Mouse (Mus musculus): Measurements from ENCODE around the gene Aspm. TPM values are rescaled to one million over a fixed set of nuclear protein-coding genes. Genes with fewer than 3 reads are reported as not detected.
"Not testable (repeated sequence)": the region's sequence is repeated elsewhere in the genome, so short reads cannot be mapped to it uniquely, and the experiment has no call there.

Gene Aspm
- 16.1 and 19.0 TPM in 2 replicates for polyA plus RNA-seq (2014; fragmentation: Nextera tagmentation; extraction: Ambion mirVana)

DNA sequence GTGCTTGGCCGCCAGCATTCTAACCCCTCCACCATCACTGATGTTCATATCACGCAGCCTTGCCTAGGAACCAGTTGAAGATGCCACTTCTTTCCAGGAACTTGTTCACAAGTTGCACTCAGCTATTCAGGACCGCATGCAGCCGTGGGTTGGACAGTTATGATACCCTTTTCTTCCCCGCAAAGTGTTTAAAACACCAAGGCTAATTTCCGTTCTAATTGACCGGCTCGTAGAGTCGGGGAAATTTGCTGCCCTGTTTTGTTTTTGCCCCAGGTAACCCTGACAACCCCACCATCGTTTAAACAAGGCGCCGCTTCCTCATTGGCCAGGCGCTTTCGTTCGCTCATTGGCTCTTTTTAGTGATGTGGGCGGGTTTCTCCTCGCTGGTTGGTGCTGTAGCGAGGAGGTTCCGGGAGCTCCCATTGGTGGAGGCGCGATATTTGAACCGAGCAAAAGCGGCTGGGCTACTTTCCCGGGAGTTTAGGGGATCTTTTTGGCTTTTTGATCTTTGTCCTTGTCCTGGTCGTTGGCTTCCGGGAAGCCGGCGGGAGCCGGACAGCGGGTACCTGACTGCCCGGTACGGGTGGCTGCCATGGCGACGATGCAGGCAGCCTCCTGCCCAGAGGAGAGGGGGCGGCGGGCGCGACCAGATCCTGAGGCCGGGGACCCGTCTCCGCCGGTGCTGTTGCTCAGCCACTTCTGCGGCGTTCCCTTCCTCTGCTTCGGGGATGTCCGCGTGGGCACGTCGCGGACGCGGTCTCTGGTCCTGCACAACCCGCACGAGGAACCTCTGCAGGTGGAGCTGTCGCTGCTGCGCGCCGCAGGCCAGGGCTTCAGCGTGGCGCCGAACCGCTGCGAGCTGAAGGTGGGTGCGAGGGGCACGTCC lies at the start of gene Aspm:
Gene Aspm (plus strand): TSS at position 433 of the 886 bp plus-strand sequence.
- ATAC-seq (replicated peaks; ENCODE audit: low FRiP score) (peak; percentile 98), DNase-seq (ENCODE audit: low spot score) (peak; percentile 83)
- no peaks in the 10 kb centered on the region for H3K9me3 ChIP-seq (ENCODE audit: control insufficient read depth, low read length)
- H3K4me3 ChIP-seq (ENCODE audit: low read depth, low read length), result peak within 1 kb of the TSS; percentile 87
- H3K4me1 ChIP-seq (replicated peaks; ENCODE audit: control insufficient read depth, insufficient read depth, low read length), result peaks cover 5% of the 10 kb centered on the region
- peak within 1 kb of the TSS; percentile 83 for H3K4me2 ChIP-seq
- H3K36me3 ChIP-seq (ENCODE audit: control insufficient read depth, insufficient read depth, low read length), result peaks cover 10% of the 10 kb centered on the region
- H3K27ac ChIP-seq (ENCODE audit: low read depth, low read length), result peak within 1 kb of the TSS; percentile 87
- 1% methylated on average over 63 of the region's 65 CpGs for WGBS
- H3K9ac ChIP-seq (ENCODE audit: low read depth, low read length), result peak within 1 kb of the TSS; percentile 90
- no peaks in the 10 kb centered on the region for H3K27me3 ChIP-seq (replicated peaks; ENCODE audit: control insufficient read depth, insufficient read depth, low read length)

GRCm38 (mm10) chr1:139405766-139406165 lies 48.8 kb upstream of the Aspm start:
- Histone ChIP-seq H3K4me2 (no peak overlapping the region), H3K27ac (ENCODE audit: low read depth, low read length) (no peak overlapping the region), H3K9me3 (ENCODE audit: control insufficient read depth, low read length) (no peaks in the 10 kb centered on the region), H3K27me3 (replicated peaks; ENCODE audit: control insufficient read depth, insufficient read depth, low read length) (no peaks in the 10 kb centered on the region), H3K36me3 (ENCODE audit: control insufficient read depth, insufficient read depth, low read length) (no peaks in the 10 kb centered on the region), H3K4me1 (replicated peaks; ENCODE audit: control insufficient read depth, insufficient read depth, low read length) (no peaks in the 10 kb centered on the region), H3K9ac (ENCODE audit: low read depth, low read length) (no peak overlapping the region), H3K4me3 (ENCODE audit: low read depth, low read length) (no peak overlapping the region)
- no peak for ATAC-seq (replicated peaks; ENCODE audit: low FRiP score)
- DNase-seq (ENCODE audit: low spot score), result no peak

GRCm38 (mm10) chr1:139407701-139408100 lies 46.9 kb upstream of the Aspm start:
- Histone ChIP-seq H3K27ac (ENCODE audit: low read depth, low read length) (no peak overlapping the region), H3K27me3 (replicated peaks; ENCODE audit: control insufficient read depth, insufficient read depth, low read length) (no peaks in the 10 kb centered on the region), H3K9ac (ENCODE audit: low read depth, low read length) (no peak overlapping the region), H3K9me3 (ENCODE audit: control insufficient read depth, low read length) (no peaks in the 10 kb centered on the region), H3K4me1 (replicated peaks; ENCODE audit: control insufficient read depth, insufficient read depth, low read length) (no peaks in the 10 kb centered on the region), H3K4me3 (ENCODE audit: low read depth, low read length) (no peak overlapping the region), H3K36me3 (ENCODE audit: control insufficient read depth, insufficient read depth, low read length) (no peaks in the 10 kb centered on the region), H3K4me2 (no peak overlapping the region)
- ATAC-seq (replicated peaks; ENCODE audit: low FRiP score), result no peak
- no peak for DNase-seq (ENCODE audit: low spot score)
- 58% methylated on average over 5 of the region's 5 CpGs for WGBS

GRCm38 (mm10) chr1:139412365-139412764 lies 42.2 kb upstream of the Aspm start:
- not testable (repeated sequence) for H3K4me1 ChIP-seq (replicated peaks; ENCODE audit: control insufficient read depth, insufficient read depth, low read length); ATAC-seq (replicated peaks; ENCODE audit: low FRiP score); H3K9ac ChIP-seq (ENCODE audit: low read depth, low read length); H3K27ac ChIP-seq (ENCODE audit: low read depth, low read length); H3K4me3 ChIP-seq (ENCODE audit: low read depth, low read length); DNase-seq (ENCODE audit: low spot score); H3K27me3 ChIP-seq (replicated peaks; ENCODE audit: control insufficient read depth, insufficient read depth, low read length); H3K36me3 ChIP-seq (ENCODE audit: control insufficient read depth, insufficient read depth, low read length); H3K4me2 ChIP-seq; H3K9me3 ChIP-seq (ENCODE audit: control insufficient read depth, low read length)
- 86% methylated on average over 2 of the region's 2 CpGs for WGBS

DNA sequence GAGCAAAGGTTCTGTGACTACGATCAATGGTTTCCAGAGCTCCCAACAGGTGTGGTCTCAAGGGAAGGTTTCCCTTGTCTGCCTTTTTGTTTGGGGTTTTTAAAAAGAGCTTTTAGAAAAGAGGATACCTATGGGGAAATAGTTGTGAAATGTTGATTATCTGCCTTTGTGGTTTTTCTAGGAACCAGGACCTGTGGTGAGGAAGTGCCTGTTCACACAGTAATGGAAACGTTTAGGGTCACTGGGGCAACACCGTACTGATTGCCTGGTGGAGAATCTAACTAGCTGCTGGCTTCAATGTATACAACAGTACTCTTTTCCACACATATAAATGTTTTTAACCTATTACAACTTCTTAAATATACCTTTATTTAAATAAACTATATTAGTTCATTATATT lies 41.1 kb upstream of the Aspm start:
- no peaks in the 10 kb centered on the region for H3K27me3 ChIP-seq (replicated peaks; ENCODE audit: control insufficient read depth, insufficient read depth, low read length)
- no peak overlapping the region for H3K27ac ChIP-seq (ENCODE audit: low read depth, low read length)
- H3K36me3 ChIP-seq (ENCODE audit: control insufficient read depth, insufficient read depth, low read length), result no peaks in the 10 kb centered on the region
- no peak overlapping the region for H3K4me2 ChIP-seq
- no peak overlapping the region for H3K9ac ChIP-seq (ENCODE audit: low read depth, low read length)
- H3K9me3 ChIP-seq (ENCODE audit: control insufficient read depth, low read length), result no peaks in the 10 kb centered on the region
- DNase-seq (ENCODE audit: low spot score), result no peak
- 69% methylated on average over 3 of the region's 3 CpGs for WGBS
- no peaks in the 10 kb centered on the region for H3K4me1 ChIP-seq (replicated peaks; ENCODE audit: control insufficient read depth, insufficient read depth, low read length)
- H3K4me3 ChIP-seq (ENCODE audit: low read depth, low read length), result no peak overlapping the region
- ATAC-seq (replicated peaks; ENCODE audit: low FRiP score), result no peak

GRCm38 (mm10) chr1:139421521-139421874 lies 33.1 kb upstream of the Aspm start:
- H3K27me3 ChIP-seq (replicated peaks; ENCODE audit: control insufficient read depth, insufficient read depth, low read length), result no peaks in the 10 kb centered on the region
- DNase-seq (ENCODE audit: low spot score) (peak; percentile 35), ATAC-seq (replicated peaks; ENCODE audit: low FRiP score) (peak; percentile 31)
- peak overlapping the region; percentile 70 for H3K4me3 ChIP-seq (ENCODE audit: low read depth, low read length)
- WGBS, result 3% methylated on average over 8 of the region's 8 CpGs
- H3K27ac ChIP-seq (ENCODE audit: low read depth, low read length), result no peak overlapping the region
- no peaks in the 10 kb centered on the region for H3K9me3 ChIP-seq (ENCODE audit: control insufficient read depth, low read length)
- H3K9ac ChIP-seq (ENCODE audit: low read depth, low read length), result peak overlapping the region; percentile 81
- peaks cover 28% of the 10 kb centered on the region for H3K4me1 ChIP-seq (replicated peaks; ENCODE audit: control insufficient read depth, insufficient read depth, low read length)
- H3K36me3 ChIP-seq (ENCODE audit: control insufficient read depth, insufficient read depth, low read length), result no peaks in the 10 kb centered on the region; the same call in 1 of the 2 replicates
- H3K4me2 ChIP-seq, result peak overlapping the region; percentile 80

DNA sequence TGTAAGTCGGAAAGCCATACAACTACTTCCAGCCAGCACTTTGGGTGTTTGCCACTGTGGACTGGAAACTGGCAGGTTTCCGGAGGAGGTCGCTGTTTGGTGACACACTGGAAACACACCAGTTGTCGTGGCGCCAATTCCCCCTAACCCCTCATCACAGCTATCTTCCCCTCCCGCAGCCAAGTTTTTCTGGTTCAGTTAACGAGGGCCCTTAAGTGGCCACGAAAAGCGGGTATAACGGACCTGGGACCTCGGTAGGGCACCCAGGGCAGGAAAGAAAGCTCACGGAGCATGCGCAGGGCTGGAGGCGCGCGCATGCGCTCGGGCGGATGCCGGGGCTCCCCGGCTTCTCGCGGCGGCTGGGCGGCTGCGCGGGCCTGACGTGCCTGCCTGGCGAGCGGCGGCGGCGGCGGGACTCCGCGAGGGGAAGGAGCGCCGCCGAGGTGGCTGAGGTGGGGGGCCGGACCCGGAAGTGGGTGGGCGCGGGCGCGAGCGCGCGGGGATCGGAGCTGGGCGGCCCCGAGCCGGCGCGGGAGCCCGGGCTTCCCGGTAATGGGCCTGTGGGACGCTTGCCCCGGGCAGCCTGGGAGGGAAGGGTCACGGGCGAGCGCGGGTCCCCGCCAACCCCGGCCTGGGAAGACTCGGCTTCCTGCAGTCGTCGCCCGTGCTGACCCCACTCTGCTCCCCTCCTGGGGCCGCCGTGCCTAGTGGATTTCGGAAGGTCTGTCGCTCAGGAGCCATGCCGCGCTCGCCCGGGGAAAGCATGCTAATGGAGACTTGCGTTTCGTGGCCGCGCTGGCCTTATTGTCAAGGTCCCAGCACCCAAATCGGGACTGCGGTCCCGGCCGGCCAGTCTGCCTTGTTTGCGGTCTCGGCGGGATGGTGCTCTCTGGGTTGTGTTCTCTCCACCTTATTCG lies 32.4 kb upstream of the Aspm start, which contains the start of gene Zbtb41:
Gene Zbtb41 (plus strand): TSS at position 414 of the 917 bp plus-strand sequence.
- no peaks in the 10 kb centered on the region; the same call in 1 of the 2 replicates for H3K36me3 ChIP-seq (ENCODE audit: control insufficient read depth, insufficient read depth, low read length)
- ATAC-seq (replicated peaks; ENCODE audit: low FRiP score) (peak; percentile 93), DNase-seq (ENCODE audit: low spot score) (peak; percentile 93)
- H3K9me3 ChIP-seq (ENCODE audit: control insufficient read depth, low read length), result no peaks in the 10 kb centered on the region
- peak within 1 kb of the TSS; percentile 67 for H3K27ac ChIP-seq (ENCODE audit: low read depth, low read length)
- H3K4me2 ChIP-seq, result peak within 1 kb of the TSS; percentile 80
- no peaks in the 10 kb centered on the region for H3K27me3 ChIP-seq (replicated peaks; ENCODE audit: control insufficient read depth, insufficient read depth, low read length)
- H3K4me1 ChIP-seq (replicated peaks; ENCODE audit: control insufficient read depth, insufficient read depth, low read length), result peaks cover 28% of the 10 kb centered on the region
- peak within 1 kb of the TSS; percentile 70 for H3K4me3 ChIP-seq (ENCODE audit: low read depth, low read length)
- under 1% methylated on average over 70 of the region's 88 CpGs for WGBS
- peak within 1 kb of the TSS; percentile 81 for H3K9ac ChIP-seq (ENCODE audit: low read depth, low read length)

GRCm38 (mm10) chr1:139422941-139423340 lies 31.6 kb upstream of the Aspm start:
- Histone ChIP-seq H3K9ac (ENCODE audit: low read depth, low read length) (peak overlapping the region; percentile 81), H3K27me3 (replicated peaks; ENCODE audit: control insufficient read depth, insufficient read depth, low read length) (no peaks in the 10 kb centered on the region), H3K4me3 (ENCODE audit: low read depth, low read length) (peak overlapping the region; percentile 70), H3K9me3 (ENCODE audit: control insufficient read depth, low read length) (no peaks in the 10 kb centered on the region), H3K27ac (ENCODE audit: low read depth, low read length) (peak overlapping the region; percentile 67), H3K4me1 (replicated peaks; ENCODE audit: control insufficient read depth, insufficient read depth, low read length) (peaks cover 28% of the 10 kb centered on the region), H3K36me3 (ENCODE audit: control insufficient read depth, insufficient read depth, low read length) (no peaks in the 10 kb centered on the region; the same call in 1 of the 2 replicates), H3K4me2 (peak overlapping the region; percentile 80)
- WGBS, result 34% methylated on average over 10 of the region's 10 CpGs
- DNase-seq (ENCODE audit: low spot score) (no peak), ATAC-seq (replicated peaks; ENCODE audit: low FRiP score) (no peak)

All from liver, embryonic 11.5 days (tissue).